Mouse (Mus musculus): Measurements from ENCODE around the gene Sptbn4.

GRCm38 (mm10) chr7:27339519-27339918 is 108.0 kb downstream of the Sptbn4 start:
- TF ChIP-seq POLR2A (IDR thresholded peaks at IDR 0.05; ENCODE audit: low read depth, low read length) (no peak), CTCF (conservative IDR thresholded peaks at IDR 0.05; ENCODE audit: insufficient read depth, insufficient read length, low read depth, low read length) (no peak)
